In the genomic region with DNA sequence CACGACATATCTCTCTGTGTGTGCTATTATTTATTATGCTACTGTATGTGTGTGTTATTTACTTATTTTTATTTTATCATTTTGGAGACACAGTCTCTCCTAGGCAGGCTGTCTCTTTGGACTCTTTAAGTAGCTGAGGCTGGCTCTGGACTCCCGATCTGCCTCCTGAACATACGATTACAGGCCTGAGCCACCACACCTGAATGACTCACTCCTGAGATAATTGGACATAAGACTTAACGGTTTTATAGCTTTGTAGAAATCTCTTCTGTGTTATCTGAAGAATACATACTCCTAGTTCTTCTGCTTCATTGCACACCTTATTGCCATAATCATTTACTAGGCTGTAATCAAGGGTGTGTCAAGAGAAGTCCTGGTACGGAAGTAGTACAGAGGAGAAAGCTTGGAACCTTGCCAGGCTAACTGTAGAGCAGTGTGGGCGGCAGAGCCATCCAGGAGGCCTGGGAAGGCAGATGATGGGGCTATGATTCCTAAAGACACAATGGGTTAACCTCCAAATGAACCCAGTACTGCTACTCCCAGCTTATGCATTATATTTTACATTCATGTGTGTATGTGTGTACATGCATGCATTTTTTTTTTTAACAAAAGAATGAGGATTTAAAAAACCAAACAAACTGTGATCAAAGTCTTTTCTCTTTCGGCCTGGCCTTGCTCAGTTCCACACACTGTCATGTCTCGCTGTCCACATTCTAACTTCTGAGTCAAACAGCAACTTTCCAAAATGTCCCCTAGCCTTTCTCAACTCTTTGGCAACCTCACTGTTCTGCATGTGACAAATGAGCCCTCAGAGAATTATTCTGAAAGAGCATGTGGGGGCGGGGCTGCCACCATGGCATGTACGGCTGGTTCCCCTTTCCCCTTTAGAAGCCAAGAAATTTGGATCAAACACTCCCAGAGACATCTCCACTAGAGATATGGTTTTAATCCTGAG, we compare ENCODE assay signal across 9 mouse cellular contexts. TPM values are rescaled to one million over a fixed set of nuclear protein-coding genes. Genes with fewer than 3 reads are reported as not detected.
A peak's percentile ranks its signal among the peaks of the same experiment; 100 is the strongest.
DNase-seq lines count a peak whose midpoint lies in the region; ATAC-seq lines count a peak whose summit lies in the region.
"Had no signal": no experiment of that assay in that cellular context is flagged by ENCODE, and none has a peak within 500 bp of the region (broad histone marks: within the 10 kb centered on the region; RNA-seq: fewer than 3 reads in every experiment).

No protein-coding gene starts in this region.

- peaks cover 19% of the 10 kb centered on the region for H3K4me1 ChIP-seq in liver, embryonic 11.5 days (replicated peaks; ENCODE audit: control insufficient read depth, insufficient read depth, low read length)
- peaks cover 61% of the 10 kb centered on the region for H3K4me1 ChIP-seq in liver, embryonic 13.5 days (replicated peaks)
- H3K4me1 ChIP-seq in stomach, embryonic 14.5 days (ENCODE audit: control insufficient read depth, insufficient read depth, low read length) = peaks cover 18% of the 10 kb centered on the region; the same call in 1 of the 2 replicates

- WGBS in liver, embryonic 11.5 days = 62% methylated on average over 10 of the region's 10 CpGs
- 47% methylated on average over 10 of the region's 10 CpGs for WGBS in liver, embryonic 13.5 days (ENCODE audit: insufficient replicate concordance)
- 53% methylated on average over 10 of the region's 10 CpGs for WGBS in stomach, embryonic 14.5 days

- no peak overlapping the region for H3K27ac ChIP-seq in liver, embryonic 11.5 days (ENCODE audit: low read depth, low read length)
- 0 out of 2 replicates have a peak overlapping the region, but pooled peaks have one; percentile 8 for H3K27ac ChIP-seq in liver, embryonic 13.5 days
- no peak overlapping the region; the same call in 1 of the 2 replicates for H3K27ac ChIP-seq in stomach, embryonic 14.5 days (ENCODE audit: low read length)
- H3K27ac ChIP-seq: limb, embryonic 15.5 days had no signal

- no peak for ATAC-seq in liver, embryonic 11.5 days (replicated peaks; ENCODE audit: low FRiP score)
- ATAC-seq in liver, embryonic 13.5 days (ENCODE audit: low read depth) = no peak
- ATAC-seq in stomach, embryonic 14.5 days (ENCODE audit: insufficient number of reproducible peaks, insufficient read depth, low FRiP score, low read depth) = 0 out of 2 replicates have a peak, but pooled peaks have one; percentile 21

- H3K36me3 ChIP-seq in liver, embryonic 11.5 days (ENCODE audit: control insufficient read depth, insufficient read depth, low read length) = no peaks in the 10 kb centered on the region
- H3K36me3 ChIP-seq in liver, embryonic 13.5 days = no peaks in the 10 kb centered on the region
- no peaks in the 10 kb centered on the region for H3K36me3 ChIP-seq in stomach, embryonic 14.5 days (ENCODE audit: control insufficient read depth, insufficient read depth, low read length)

- H3K4me2 ChIP-seq in liver, embryonic 11.5 days = peak overlapping the region; percentile 13; the same call in 1 of the 2 replicates
- H3K4me2 ChIP-seq in liver, embryonic 13.5 days = no peak overlapping the region
- no peak overlapping the region for H3K4me2 ChIP-seq in stomach, embryonic 14.5 days (replicated peaks; ENCODE audit: low read depth, low read length)
- H3K4me2 ChIP-seq: limb, embryonic 15.5 days had no signal

- H3K9ac ChIP-seq in liver, embryonic 11.5 days (ENCODE audit: low read depth, low read length) = no peak overlapping the region
- no peak overlapping the region for H3K9ac ChIP-seq in liver, embryonic 13.5 days
- no peak overlapping the region for H3K9ac ChIP-seq in stomach, embryonic 14.5 days (replicated peaks; ENCODE audit: low read depth, low read length)
- H3K9ac ChIP-seq: limb, embryonic 15.5 days had no signal

- no peaks in the 10 kb centered on the region for H3K27me3 ChIP-seq in liver, embryonic 11.5 days (replicated peaks; ENCODE audit: control insufficient read depth, insufficient read depth, low read length)
- peaks cover 17% of the 10 kb centered on the region; the same call in 1 of the 2 replicates for H3K27me3 ChIP-seq in liver, embryonic 13.5 days
- no peaks in the 10 kb centered on the region for H3K27me3 ChIP-seq in stomach, embryonic 14.5 days (ENCODE audit: control insufficient read depth, insufficient read depth, low read length)
- H3K27me3 ChIP-seq: limb, embryonic 15.5 days had no signal

- no peaks in the 10 kb centered on the region for H3K9me3 ChIP-seq in liver, embryonic 11.5 days (ENCODE audit: control insufficient read depth, low read length)
- no peaks in the 10 kb centered on the region for H3K9me3 ChIP-seq in liver, embryonic 13.5 days (replicated peaks)
- H3K9me3 ChIP-seq in stomach, embryonic 14.5 days (ENCODE audit: control insufficient read depth, low read depth, low read length) = no peaks in the 10 kb centered on the region
- H3K9me3 ChIP-seq: limb, embryonic 15.5 days had no signal

- H3K4me3 ChIP-seq in liver, embryonic 11.5 days (ENCODE audit: low read depth, low read length) = no peak overlapping the region
- no peak overlapping the region for H3K4me3 ChIP-seq in liver, embryonic 13.5 days (replicated peaks)
- no peak overlapping the region for H3K4me3 ChIP-seq in stomach, embryonic 14.5 days (ENCODE audit: low read depth, low read length)
- H3K4me3 ChIP-seq: limb, embryonic 15.5 days had no signal

- no peak for DNase-seq in liver, embryonic 11.5 days (ENCODE audit: low spot score)
- DNase-seq in liver = no peak
- peak; percentile 36 for DNase-seq in brain, adult 2 months (ENCODE audit: low read depth, low spot score)
- DNase-seq in liver, embryonic 13.5 days = no peak
- no peak for DNase-seq in cerebellum, adult 9-10 months
- no peak for DNase-seq in embryo, embryonic 9.5 days (ENCODE audit: extremely low spot score)
- no peak for DNase-seq in right cerebral cortex, postnatal 36 days (ENCODE audit: low spot score in 2 of 2)

RNA-seq across cellular contexts. Expression of gene Ano6, which starts 4.2 kb away (rescaled TPM):
- 28.3 and 30.1 TPM in 2 replicates for polyA plus RNA-seq in liver, embryonic 11.5 days (2014; fragmentation: Nextera tagmentation; extraction: Ambion mirVana)
- 7.8 and 10.6 TPM in 2 replicates for polyA plus RNA-seq in liver, embryonic 13.5 days (2015; fragmentation: Nextera tagmentation; extraction: Ambion mirVana)
- polyA plus RNA-seq in stomach, embryonic 14.5 days (2014; fragmentation: Nextera tagmentation; extraction: Ambion mirVana) = 46.4 and 52.9 TPM in 2 replicates
